Mouse (Mus musculus): Measurements from ENCODE around the gene Nudt3.

- TF ChIP-seq MAX (IDR thresholded peaks at IDR 0.05; ENCODE audit: low read depth) (no peak), POLR2A (IDR thresholded peaks at IDR 0.05; ENCODE audit: insufficient read length, low read depth) (no peak), CEBPB (IDR thresholded peaks at IDR 0.05; ENCODE audit: insufficient read depth, poor library complexity, severe bottlenecking) (no peak), POLR2AphosphoS2 (IDR thresholded peaks at IDR 0.05; ENCODE audit: insufficient read length, low read depth) (no peak), REST (IDR thresholded peaks at IDR 0.05; ENCODE audit: insufficient read depth, insufficient read length) (no peak), USF1 (IDR thresholded peaks at IDR 0.05; ENCODE audit: low read depth) (no peak), TCF12 (IDR thresholded peaks at IDR 0.05; ENCODE audit: insufficient read depth, poor library complexity, severe bottlenecking) (no peak), E2F4 (IDR thresholded peaks at IDR 0.05; ENCODE audit: insufficient read depth) (no peak), MYOD1 (IDR thresholded peaks at IDR 0.05; ENCODE audit: control insufficient read depth in 1 of 3, insufficient read length in 2 of 3, low read depth in 2 of 3) (peak in 1 of 3 experiments; percentile 20), TCF3 (IDR thresholded peaks at IDR 0.05; ENCODE audit: insufficient read length, low read depth) (no peak), MYOG (IDR thresholded peaks at IDR 0.05; ENCODE audit: control insufficient read depth in 1 of 3, insufficient read depth in 1 of 3, insufficient read length in 2 of 3, low read depth in 2 of 3) (no peak)
These were observed 32.1 kb upstream of the Nudt3 start, which contains the start of gene Pacsin1 for GRCm38 (mm10) chr17:27655089-27656010.
